Mouse (Mus musculus) thymus, adult 2 months (tissue): ENCODE measurements at regions not wholly inside any gene's neighbourhood (a gene's known extent, or its start where the extent isn't known, plus 50 kb on each side); places are given as distances from the start of the nearest gene placed in this dataset.

Experiments used
- CTCF ChIP-seq: fragments of 200-500 bp; IDR thresholded peaks from 2 replicates; pipeline ENCODE4 v1.5.1; 2012; ENCODE audit warnings: mild to moderate bottlenecking, control low read depth, low read length, moderate library complexity, borderline replicate concordance; ENCODE audit not compliant: control insufficient read depth, poor library complexity, insufficient read depth; ENCODE audit errors: extremely low read depth
- POLR2A ChIP-seq: fragments of 200-500 bp; IDR thresholded peaks from 2 replicates; pipeline ENCODE4 v1.6.1; 2012; ENCODE audit warnings: mild to moderate bottlenecking, low read length, control low read depth, moderate library complexity; ENCODE audit not compliant: control insufficient read depth, poor library complexity, insufficient read depth; ENCODE audit errors: extremely low read depth

- TF ChIP-seq POLR2A: no peak
- no peak for TF ChIP-seq CTCF
Measured at GRCm38 (mm10) chr10:68999610-69000009, 151.6 kb upstream of the Rhobtb1 start.
